Mouse (Mus musculus) small intestine, adult 2 months (tissue): ENCODE measurements around the gene Reln. TPM values are rescaled to one million over a fixed set of nuclear protein-coding genes. Genes with fewer than 3 reads are reported as not detected.

Source experiments
- H3K27ac ChIP-seq: fragments of 200-500 bp; 2 replicates; pipeline ENCODE4 v1.5.1; 2012; ENCODE audit warnings: low read depth, low read length, control low read depth, inconsistent platforms; ENCODE audit not compliant: insufficient read depth
- H3K27me3 ChIP-seq: fragments of 200-500 bp; 2 replicates; pipeline ENCODE4 v1.6.1; 2012; ENCODE audit warnings: mild to moderate bottlenecking, moderate library complexity, low read length, inconsistent platforms; ENCODE audit not compliant: control insufficient read depth, insufficient read depth
- H3K36me3 ChIP-seq: fragments of 200-500 bp; 2 replicates; pipeline ENCODE4 v1.6.1; 2012; ENCODE audit warnings: mild to moderate bottlenecking, low read length, control low read depth, inconsistent platforms; ENCODE audit not compliant: control insufficient read depth, insufficient read depth
- H3K4me1 ChIP-seq: fragments of 200-500 bp; 2 replicates; pipeline ENCODE4 v1.6.1; 2012; ENCODE audit warnings: low read length, inconsistent platforms, mixed read lengths; ENCODE audit not compliant: control insufficient read depth, insufficient read depth, insufficient read length
- H3K4me3 ChIP-seq: fragments of 200-500 bp; 2 replicates; pipeline ENCODE4 v1.5.1; 2012; ENCODE audit warnings: low read depth, mild to moderate bottlenecking, control low read depth, inconsistent platforms, low read length, moderate library complexity
- CTCF ChIP-seq: fragments of 200-500 bp; IDR thresholded peaks from 2 replicates; pipeline ENCODE4 v1.5.1; 2012; ENCODE audit warnings: low read depth, mild to moderate bottlenecking, control low read depth, inconsistent platforms, low read length, moderate library complexity, mixed read lengths; ENCODE audit not compliant: insufficient replicate concordance, insufficient read length; ENCODE audit errors: extremely low read depth
- POLR2A ChIP-seq: fragments of 200-500 bp; IDR thresholded peaks from 2 replicates; pipeline ENCODE4 v1.6.1; 2012; ENCODE audit warnings: low read depth, mild to moderate bottlenecking, control low read depth, inconsistent platforms, low read length, moderate library complexity
- WGBS: fragments of 180-500 bp; shearing (Covaris S2); methylation state at CpG from one replicate; pipeline ENCODE4 v1.1.7; 2018; 5-methylcytosine and 5-hydroxymethylcytosine counted together
- polyA plus RNA-seq: library from polyadenylated mRNA; depleted of rRNA; stranded (reverse); fragments of >200 nt; gene quantifications from 2 replicates; pipeline ENCODE4 v1.2.3, GENCODE M21; 2012

Gene Reln
- polyA plus RNA-seq, 1 experiment = 15.3 TPM

- Histone ChIP-seq H3K4me1 (no peaks in the 10 kb centered on the region), H3K4me3 (no peak overlapping the region), H3K27ac (no peak overlapping the region), H3K27me3 (no peaks in the 10 kb centered on the region), H3K36me3 (no peaks in the 10 kb centered on the region)
- 84% methylated on average over 11 of the region's 11 CpGs for WGBS
- TF ChIP-seq POLR2A = no peak
- TF ChIP-seq CTCF = no peak
Measured at GRCm38 (mm10) chr5:22028379-22028778, 316.1 kb downstream of the Reln start.

GRCm38 (mm10) chr5:22027240-22027875 lies 317.1 kb downstream of the Reln start:
- no peaks in the 10 kb centered on the region for H3K36me3 ChIP-seq
- no peak overlapping the region for H3K27ac ChIP-seq
- WGBS = 78% methylated on average over 6 of the region's 6 CpGs
- no peaks in the 10 kb centered on the region for H3K27me3 ChIP-seq
- no peaks in the 10 kb centered on the region for H3K4me1 ChIP-seq
- H3K4me3 ChIP-seq = no peak overlapping the region
- no peak for TF ChIP-seq POLR2A
- no peak for TF ChIP-seq CTCF

- no peak overlapping the region for H3K4me3 ChIP-seq
- no peaks in the 10 kb centered on the region for H3K36me3 ChIP-seq
- 78% methylated on average over 4 of the region's 4 CpGs for WGBS
- H3K4me1 ChIP-seq = no peaks in the 10 kb centered on the region
- TF ChIP-seq POLR2A (no peak), CTCF (no peak)
- H3K27ac ChIP-seq = no peak overlapping the region
- H3K27me3 ChIP-seq = no peaks in the 10 kb centered on the region
Measured at GRCm38 (mm10) chr5:22025746-22026145, 318.8 kb downstream of the Reln start.

GRCm38 (mm10) chr5:22024108-22024507 lies 320.4 kb downstream of the Reln start:
- TF ChIP-seq CTCF (no peak), POLR2A (no peak)
- Histone ChIP-seq H3K27me3 (no peaks in the 10 kb centered on the region), H3K27ac (peak overlapping the region; percentile 73; the same call in 1 of the 2 replicates), H3K4me3 (no peak overlapping the region), H3K36me3 (no peaks in the 10 kb centered on the region), H3K4me1 (no peaks in the 10 kb centered on the region)
- WGBS = 24% methylated on average over 3 of the region's 3 CpGs

- 84% methylated on average over 3 of the region's 3 CpGs for WGBS
- H3K4me1 ChIP-seq = no peaks in the 10 kb centered on the region
- H3K27ac ChIP-seq = no peak overlapping the region
- TF ChIP-seq CTCF (no peak), POLR2A (no peak)
- no peaks in the 10 kb centered on the region for H3K36me3 ChIP-seq
- no peaks in the 10 kb centered on the region for H3K27me3 ChIP-seq
- no peak overlapping the region for H3K4me3 ChIP-seq
Measured at GRCm38 (mm10) chr5:22017896-22018295, 326.6 kb downstream of the Reln start.

- TF ChIP-seq CTCF (no peak), POLR2A (no peak)
- no peaks in the 10 kb centered on the region for H3K4me1 ChIP-seq
- H3K36me3 ChIP-seq = no peaks in the 10 kb centered on the region
- H3K4me3 ChIP-seq = no peak overlapping the region
- 87% methylated on average over 3 of the region's 3 CpGs for WGBS
- H3K27me3 ChIP-seq = no peaks in the 10 kb centered on the region
- H3K27ac ChIP-seq = no peak overlapping the region
Measured at GRCm38 (mm10) chr5:22014459-22014858, 330.0 kb downstream of the Reln start.

- WGBS = 82% methylated on average over 8 of the region's 8 CpGs
- Histone ChIP-seq H3K27me3 (no peaks in the 10 kb centered on the region), H3K4me3 (no peak overlapping the region), H3K4me1 (no peaks in the 10 kb centered on the region), H3K36me3 (no peaks in the 10 kb centered on the region), H3K27ac (no peak overlapping the region)
- TF ChIP-seq POLR2A (no peak), CTCF (no peak)
Measured at GRCm38 (mm10) chr5:22009142-22009541, 335.4 kb downstream of the Reln start.
